Mouse (Mus musculus) CH12.LX (cell line): ENCODE measurements around the gene Cog3. TPM values are rescaled to one million over a fixed set of nuclear protein-coding genes. Genes with fewer than 3 reads are reported as not detected.

Experiments used
- DNase-seq: peaks from one replicate; pipeline ENCODE4 v3.0.0-alpha.2; 2013; ENCODE audit errors: extremely low read depth
- H3K27ac ChIP-seq: 2 replicates; pipeline ENCODE4 v1.5.1; 2012; ENCODE audit warnings: low read depth, mild to moderate bottlenecking, control low read depth, moderate library complexity; ENCODE audit not compliant: insufficient read depth
- H3K27me3 ChIP-seq: replicated peaks from 2 replicates; pipeline ENCODE3; 2012; ENCODE audit warnings: inconsistent platforms
- H3K36me3 ChIP-seq, 2 experiments: replicated peaks in 1 of 2; 2 replicates each; pipeline versions ENCODE3 to v1.6.1; 2012; ENCODE audit warnings: inconsistent platforms in 1 of 2, low read length in 1 of 2, mild to moderate bottlenecking in 1 of 2, mixed read lengths in 1 of 2, moderate library complexity in 1 of 2; ENCODE audit not compliant: control insufficient read depth in 1 of 2, insufficient read depth in 1 of 2
- H3K4me1 ChIP-seq, 2 experiments: 2 replicates each; pipeline ENCODE4 v1.6.1; 2012; ENCODE audit warnings: inconsistent platforms in 1 of 2, moderate library complexity in 1 of 2; ENCODE audit not compliant: insufficient read depth in 2 of 2, control insufficient read depth in 1 of 2
- H3K4me2 ChIP-seq: 2 replicates; pipeline ENCODE4 v1.6.1; 2012; ENCODE audit warnings: low read depth, mild to moderate bottlenecking, control low read depth; ENCODE audit not compliant: poor library complexity, insufficient read depth, severe bottlenecking
- H3K4me3 ChIP-seq, 3 experiments: fragments of 150-350 bp in 1 of 3; sonication (generic) in 1 of 3; replicated peaks in 1 of 3; 2 replicates each; pipeline versions ENCODE3 to v1.5.1; 2011 to 2012; ENCODE audit warnings: low read depth in 2 of 3, low read length in 2 of 3, mild to moderate bottlenecking in 2 of 3, moderate library complexity in 2 of 3, control low read depth in 1 of 3, improper control_type of control experiment in 1 of 3, inconsistent platforms in 1 of 3, mixed read lengths in 1 of 3; ENCODE audit not compliant: poor library complexity in 1 of 3
- H3K79me2 ChIP-seq: replicated peaks from 2 replicates; pipeline ENCODE4 v1.6.1; 2012; ENCODE audit warnings: mild to moderate bottlenecking, moderate library complexity; ENCODE audit not compliant: control insufficient read depth, poor library complexity, insufficient read depth, severe bottlenecking; ENCODE audit errors: extremely low read depth
- H3K9ac ChIP-seq: 2 replicates; pipeline ENCODE4 v1.6.1; 2012; ENCODE audit warnings: low read depth, mild to moderate bottlenecking, control low read depth, moderate library complexity; ENCODE audit not compliant: insufficient read depth
- H3K9me3 ChIP-seq: replicated peaks from 2 replicates; pipeline ENCODE3; 2012; ENCODE audit warnings: low read length, inconsistent platforms, mixed read lengths
- CTCF ChIP-seq, 2 experiments: IDR thresholded peaks in 1 of 2; conservative IDR thresholded peaks in 1 of 2; 2 replicates each; pipeline ENCODE4 v1.5.1; 2011 to 2012; ENCODE audit warnings: low read depth in 2 of 2, low read length in 2 of 2, improper control_type of control experiment in 1 of 2, inconsistent platforms in 1 of 2, mild to moderate bottlenecking in 1 of 2, moderate library complexity in 1 of 2
- ELF1 ChIP-seq: IDR thresholded peaks from 2 replicates; pipeline ENCODE4 v1.6.1; 2014; ENCODE audit warnings: low read depth, mild to moderate bottlenecking, inconsistent platforms, low read length, improper control_type of control experiment
- GABPA ChIP-seq: IDR thresholded peaks from 2 replicates; pipeline ENCODE4 v1.6.1; 2012; ENCODE audit warnings: low read depth, low read length, improper control_type of control experiment, inconsistent platforms; ENCODE audit not compliant: insufficient replicate concordance
- IRF4 ChIP-seq: IDR thresholded peaks from 2 replicates; pipeline ENCODE4 v1.6.1; 2014; ENCODE audit warnings: low read depth, mild to moderate bottlenecking, inconsistent platforms, low read length, improper control_type of control experiment
- JUN ChIP-seq: IDR thresholded peaks from 2 replicates; pipeline ENCODE4 v1.6.1; 2011; ENCODE audit warnings: low read depth, mild to moderate bottlenecking, low read length, improper control_type of control experiment, moderate library complexity; ENCODE audit not compliant: insufficient read depth
- KAT2A ChIP-seq: IDR thresholded peaks from 2 replicates; pipeline ENCODE4 v1.6.1; 2012; ENCODE audit warnings: low read length, improper control_type of control experiment, inconsistent platforms; ENCODE audit not compliant: insufficient replicate concordance
- MYC ChIP-seq: IDR thresholded peaks from 2 replicates; pipeline ENCODE4 v1.6.1; 2011; ENCODE audit warnings: low read depth, mild to moderate bottlenecking, improper control_type of control experiment, low read length
- POLR2AphosphoS2 ChIP-seq: IDR thresholded peaks from 2 replicates; pipeline ENCODE4 v1.6.1; 2011; ENCODE audit warnings: low read depth, low read length, improper control_type of control experiment
- TBP ChIP-seq: conservative IDR thresholded peaks from 2 replicates; pipeline ENCODE4 v1.6.1; 2011; ENCODE audit warnings: low read depth, low read length, improper control_type of control experiment
- USF2 ChIP-seq: conservative IDR thresholded peaks from 2 replicates; pipeline ENCODE4 v1.6.1; 2011; ENCODE audit warnings: low read depth, low read length, improper control_type of control experiment
- ZC3H11A ChIP-seq: IDR thresholded peaks from 2 replicates; pipeline ENCODE4 v1.6.1; 2012; ENCODE audit warnings: low read depth, mild to moderate bottlenecking, inconsistent platforms, low read length, improper control_type of control experiment
- ZKSCAN1 ChIP-seq: IDR thresholded peaks from 2 replicates; pipeline ENCODE4 v1.6.1; 2012; ENCODE audit warnings: low read depth, inconsistent platforms, low read length, improper control_type of control experiment, borderline replicate concordance
- ZMIZ1 ChIP-seq: IDR thresholded peaks from 2 replicates; pipeline ENCODE4 v1.6.1; 2012; ENCODE audit warnings: low read depth, mild to moderate bottlenecking, inconsistent platforms, low read length, improper control_type of control experiment
- ZNF384 ChIP-seq: IDR thresholded peaks from 2 replicates; pipeline ENCODE4 v1.6.1; 2012; ENCODE audit warnings: low read depth, low read length, improper control_type of control experiment, inconsistent platforms
- dilution Hi-C: fragments of 300-500 bp; cut with MboI; formaldehyde crosslinking; loops from 2 replicates; pipeline ENCODE4 v1.14.3; 2020; ENCODE audit warnings: low sequenced_read_pairs; ENCODE audit not compliant: extremely low pct_unique_long_range_greater_than_20kb, extremely low pct_ligation_motif_present
- in situ Hi-C: fragments of 300-500 bp; cut with MboI; formaldehyde crosslinking; loops from 3 replicates; pipeline ENCODE4 v1.14.3; 2019; ENCODE audit warnings: low sequenced_read_pairs, low pct_ligation_motif_present, low pct_unique_long_range_greater_than_20kb, mixed read lengths
- polyA plus RNA-seq: library from polyadenylated mRNA; unstranded; fragments of >175 nt; gene quantifications from 2 replicates; pipeline ENCODE4 v1.2.1, GENCODE M21; 2012; ENCODE audit warnings: low read depth; ENCODE audit not compliant: insufficient read length
- total RNA-seq, 2 experiments: library from RNA; depleted of rRNA; stranded (reverse); fragments of 300-350 nt in 1 of 2; fragments of >200 nt in 1 of 2; gene quantifications; 2 replicates each; pipeline ENCODE4 v1.2.3; 2012 to 2014

Cog3 gene
- total and polyA plus RNA-seq, 3 experiments, result 13.6 to 21.0 (median 15.3) TPM

- Histone ChIP-seq H3K27me3 (no peaks in the 10 kb centered on the region), H3K4me3 (no peak overlapping the region), H3K79me2 (no peaks in the 10 kb centered on the region), H3K4me2 (no peak overlapping the region), H3K4me1 (no peaks in the 10 kb centered on the region), H3K9me3 (no peaks in the 10 kb centered on the region), H3K27ac (no peak overlapping the region), H3K36me3 (peaks cover 31 to 88% of the 10 kb centered on the region in 2 experiments), H3K9ac (no peak overlapping the region)
- TF ChIP-seq CTCF (conservative IDR thresholded peaks at IDR 0.05 in 1 of 2, IDR thresholded peaks at IDR 0.05 in 1 of 2; ENCODE audit: low read depth in 2 of 2, low read length in 2 of 2) (peak in 1 of 2 experiments; percentile 18; a peak in 2 of 4 replicates), ZNF384 (peak; percentile 61), KAT2A (no peak)
- no peak for DNase-seq
- in situ Hi-C loops, result no loop called here
- dilution Hi-C loops, result no loop called here
Measured at GRCm38 (mm10) chr14:75771101-75771501, 16.8 kb upstream of the Cog3 start.

- H3K79me2 ChIP-seq, result no peaks in the 10 kb centered on the region
- H3K4me3 ChIP-seq, result no peak overlapping the region
- no peaks in the 10 kb centered on the region for H3K27me3 ChIP-seq
- H3K9ac ChIP-seq, result no peak overlapping the region
- peaks cover 36 to 86% of the 10 kb centered on the region in 2 experiments for H3K36me3 ChIP-seq
- H3K27ac ChIP-seq, result no peak overlapping the region
- in situ Hi-C loops, result no loop called here
- no peak overlapping the region for H3K4me2 ChIP-seq
- TF ChIP-seq GABPA, result no peak
- no peak for TF ChIP-seq IRF4
- TF ChIP-seq USF2, result no peak
- H3K4me1 ChIP-seq, result no peaks in the 10 kb centered on the region
- H3K9me3 ChIP-seq, result no peaks in the 10 kb centered on the region
- no peak for DNase-seq
- dilution Hi-C loops, result no loop called here
Measured at GRCm38 (mm10) chr14:75769334-75769733, 15.0 kb upstream of the Cog3 start.

GRCm38 (mm10) chr14:75768275-75768608 lies 13.9 kb upstream of the Cog3 start:
- no peak overlapping the region for H3K4me3 ChIP-seq
- peaks cover 0 to 8% of the 10 kb centered on the region in 2 experiments; a peak in 3 of 4 replicates for H3K4me1 ChIP-seq
- no peaks in the 10 kb centered on the region for H3K79me2 ChIP-seq
- H3K36me3 ChIP-seq, result peaks cover 27 to 84% of the 10 kb centered on the region in 2 experiments
- H3K4me2 ChIP-seq, result no peak overlapping the region
- H3K9me3 ChIP-seq, result no peaks in the 10 kb centered on the region
- H3K9ac ChIP-seq, result no peak overlapping the region
- H3K27ac ChIP-seq, result no peak overlapping the region
- in situ Hi-C loops (no loop called here), dilution Hi-C loops (no loop called here)
- no peaks in the 10 kb centered on the region for H3K27me3 ChIP-seq
- TF ChIP-seq MYC (no peak), TBP (no peak), JUN (no peak), ZC3H11A (no peak), KAT2A (no peak), ELF1 (no peak), GABPA (no peak), ZMIZ1 (no peak), ZKSCAN1 (no peak), POLR2AphosphoS2 (no peak)
- no peak for DNase-seq
